Mouse (Mus musculus) erythroblast, embryonic 14.5 days (primary cell): ENCODE data around the gene Tmem169. TPM values are rescaled to one million over a fixed set of nuclear protein-coding genes. Genes with fewer than 3 reads are reported as not detected.

Experiments
- H3K27me3 ChIP-seq: 2 replicates; pipeline ENCODE4 v1.6.1; 2012; ENCODE audit warnings: inconsistent platforms; ENCODE audit not compliant: control insufficient read depth
- H3K36me3 ChIP-seq: 2 replicates; pipeline ENCODE4 v1.6.1; 2012; ENCODE audit warnings: mild to moderate bottlenecking, inconsistent platforms; ENCODE audit not compliant: control insufficient read depth
- H3K4me1 ChIP-seq: 2 replicates; pipeline ENCODE4 v1.6.1; 2012; ENCODE audit warnings: inconsistent platforms; ENCODE audit not compliant: control insufficient read depth
- H3K4me3 ChIP-seq: replicated peaks from 2 replicates; pipeline ENCODE3; 2012; ENCODE audit warnings: moderate library complexity, mild to moderate bottlenecking, inconsistent platforms
- H3K9me3 ChIP-seq: 2 replicates; pipeline ENCODE4 v1.6.1; 2012; ENCODE audit warnings: low read length, inconsistent platforms, mixed read lengths; ENCODE audit not compliant: control insufficient read depth
- GATA1 ChIP-seq: IDR thresholded peaks from 2 replicates; pipeline ENCODE4 v1.6.1; 2012; ENCODE audit warnings: low read length, inconsistent platforms, mixed read lengths
- TAL1 ChIP-seq: IDR thresholded peaks from 3 replicates; pipeline ENCODE4 v1.6.1; 2012; ENCODE audit warnings: low read length, inconsistent platforms, mixed read lengths
- polyA plus RNA-seq: library from polyadenylated mRNA; stranded (reverse); fragments of >175 nt; gene quantifications from 2 replicates; pipeline ENCODE4 v1.2.3, GENCODE M21; 2012

The Tmem169 gene
- polyA plus RNA-seq, 1 experiment: not detected

DNA sequence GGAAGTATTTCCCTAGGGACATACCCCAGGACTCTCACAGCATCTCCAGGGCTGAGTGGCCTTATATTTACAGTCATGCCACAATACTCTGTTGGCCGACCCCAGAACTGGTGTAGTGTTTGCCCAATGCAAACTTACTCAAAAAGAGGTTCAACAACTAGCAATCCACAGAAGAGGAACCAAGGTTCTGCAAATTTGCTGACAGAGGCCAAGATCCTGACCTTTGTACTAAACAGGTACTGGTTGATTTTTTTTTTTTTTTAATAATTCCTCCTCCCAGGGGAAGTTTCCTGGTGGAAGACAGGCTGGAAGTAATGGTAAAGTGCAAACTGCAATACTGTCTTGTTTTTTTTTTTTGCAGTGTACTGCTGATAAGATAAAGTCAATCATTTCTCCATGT, 1.6 kb upstream of the Tmem169 start:
- Histone ChIP-seq H3K9me3 (no peaks in the 10 kb centered on the region), H3K36me3 (no peaks in the 10 kb centered on the region), H3K4me1 (peaks cover 14% of the 10 kb centered on the region), H3K4me3 (no peak overlapping the region), H3K27me3 (peaks cover 30% of the 10 kb centered on the region)
- TF ChIP-seq GATA1: no peak
- TF ChIP-seq TAL1: no peak

DNA sequence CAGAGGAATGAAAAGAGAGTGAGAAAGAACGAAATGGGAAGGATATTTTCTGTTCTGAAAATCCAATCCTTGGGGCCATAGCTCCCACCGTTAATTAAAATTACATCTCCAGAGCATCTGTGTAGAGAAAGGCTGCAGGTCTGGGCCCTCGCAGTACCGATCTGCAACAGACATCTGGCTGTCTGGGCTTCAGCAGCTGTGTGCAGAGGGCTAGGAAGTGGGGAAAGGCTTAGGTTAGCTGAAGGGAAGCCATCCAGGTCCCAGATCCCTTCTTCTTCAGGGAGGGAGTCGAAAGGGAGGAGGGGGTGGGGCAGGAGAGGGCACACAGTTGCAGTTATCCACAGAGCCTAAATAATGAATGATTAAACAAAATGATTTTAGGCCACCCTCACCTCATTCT, 370 bp downstream of the Tmem169 start:
- Histone ChIP-seq H3K4me3 (peak overlapping the region; percentile 66), H3K36me3 (no peaks in the 10 kb centered on the region), H3K27me3 (peaks cover 31% of the 10 kb centered on the region), H3K4me1 (peaks cover 14% of the 10 kb centered on the region), H3K9me3 (no peaks in the 10 kb centered on the region)
- TF ChIP-seq TAL1: no peak
- TF ChIP-seq GATA1: no peak

DNA sequence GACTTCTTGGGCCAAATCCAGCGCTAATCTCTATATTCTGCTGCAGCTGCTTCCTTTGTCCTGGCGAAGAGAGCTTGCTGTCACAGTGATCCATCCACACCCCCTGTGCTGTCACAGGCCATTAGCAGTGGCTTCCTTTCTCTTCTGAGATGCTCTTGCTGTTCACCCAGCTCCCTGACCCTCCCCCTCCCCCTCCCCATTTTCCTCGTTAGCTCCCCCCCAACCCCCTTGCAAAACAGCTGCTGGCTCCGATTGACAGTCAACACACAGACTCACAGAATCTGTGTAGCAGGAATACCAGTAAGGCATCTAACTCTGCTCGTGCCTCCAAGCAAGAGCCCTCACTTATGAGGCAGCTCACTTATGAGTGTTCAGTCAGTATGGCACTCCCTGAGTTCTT, 2.7 kb downstream of the Tmem169 start:
- Histone ChIP-seq H3K4me1 (peaks cover 14% of the 10 kb centered on the region), H3K27me3 (peaks cover 31% of the 10 kb centered on the region), H3K4me3 (no peak overlapping the region), H3K9me3 (no peaks in the 10 kb centered on the region), H3K36me3 (no peaks in the 10 kb centered on the region)
- TF ChIP-seq GATA1: no peak
- no peak for TF ChIP-seq TAL1

DNA sequence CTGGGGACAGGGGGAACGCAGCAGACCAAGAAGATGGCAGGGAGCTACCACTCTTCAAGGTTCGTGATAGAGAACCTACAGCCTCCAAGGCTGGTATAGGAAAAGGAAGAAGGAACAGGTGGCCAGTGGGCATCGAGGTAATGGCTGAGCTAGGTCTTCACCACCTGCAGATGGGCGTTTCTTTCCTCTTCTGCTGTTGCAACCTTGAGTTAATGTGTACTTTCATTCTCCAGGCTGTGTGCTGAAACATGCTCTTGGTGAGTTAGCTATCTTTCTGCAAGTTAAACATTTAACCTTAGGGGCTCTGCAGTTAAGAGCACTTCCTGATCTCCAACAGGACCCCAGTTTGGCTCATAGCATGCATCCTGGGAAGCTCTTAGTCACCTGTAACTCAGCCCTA, 3.7 kb downstream of the Tmem169 start:
- peaks cover 13% of the 10 kb centered on the region for H3K4me1 ChIP-seq
- no peak for TF ChIP-seq GATA1
- no peak for TF ChIP-seq TAL1

DNA sequence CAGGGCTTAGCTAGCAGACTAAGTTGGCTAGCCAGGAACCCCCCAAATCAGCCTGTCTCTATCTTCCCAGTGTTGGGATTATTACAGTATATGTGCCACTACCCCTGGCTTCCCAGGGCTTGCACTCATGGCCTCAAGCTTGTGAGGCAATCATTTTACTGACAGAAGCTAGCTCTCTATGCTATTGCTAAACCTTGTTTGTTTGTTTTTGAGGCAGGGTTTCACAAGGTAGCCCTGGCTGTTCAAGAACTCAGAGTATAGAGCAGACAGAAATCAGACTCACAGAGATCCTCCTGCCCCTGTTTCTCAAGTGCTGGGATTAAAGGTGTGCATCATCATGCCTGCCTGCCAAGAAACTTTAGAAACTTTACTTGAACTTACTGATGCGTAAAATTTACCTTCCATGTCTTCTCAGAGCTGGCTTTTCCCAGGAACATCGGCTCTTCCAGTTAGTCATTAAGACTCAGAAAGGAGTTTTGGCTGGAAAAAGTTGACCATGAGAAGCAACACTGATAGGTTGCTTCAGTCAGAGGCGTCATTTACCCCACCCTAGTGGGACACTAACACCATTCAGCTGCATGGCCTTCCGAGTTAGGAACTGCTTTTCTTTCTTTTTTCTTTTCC, 4.5 kb downstream of the Tmem169 start:
- no peak for TF ChIP-seq GATA1
- TF ChIP-seq TAL1: no peak
- Histone ChIP-seq H3K36me3 (no peaks in the 10 kb centered on the region), H3K4me3 (no peak overlapping the region), H3K9me3 (no peaks in the 10 kb centered on the region), H3K27me3 (peaks cover 31% of the 10 kb centered on the region), H3K4me1 (peaks cover 11% of the 10 kb centered on the region)

More for the DNA sequence above, 3.7 kb downstream of the Tmem169 start:
- Histone ChIP-seq H3K36me3 (no peaks in the 10 kb centered on the region), H3K9me3 (no peaks in the 10 kb centered on the region), H3K4me3 (no peak overlapping the region), H3K27me3 (peaks cover 31% of the 10 kb centered on the region)

DNA sequence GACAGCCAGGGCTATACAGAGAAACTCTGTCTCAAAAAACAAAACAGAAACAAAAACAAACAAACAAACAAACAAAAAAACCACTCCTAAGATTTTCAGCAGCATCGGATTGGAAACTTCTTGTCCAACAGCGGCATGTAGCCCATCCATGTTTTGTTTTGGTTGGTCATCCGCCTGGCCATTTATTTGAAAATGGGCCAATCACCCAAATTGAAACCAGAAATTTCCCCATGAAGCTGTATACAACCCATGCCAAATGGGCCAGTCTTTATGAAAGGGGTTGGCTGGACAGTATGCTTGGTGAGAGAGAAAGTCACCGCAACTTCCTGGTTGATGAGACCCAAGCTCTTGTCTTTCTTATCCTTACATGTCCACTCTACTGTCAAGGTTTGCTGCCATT, 6.7 kb downstream of the Tmem169 start:
- no peaks in the 10 kb centered on the region for H3K4me1 ChIP-seq
- no peak overlapping the region for H3K4me3 ChIP-seq
- TF ChIP-seq GATA1 (no peak), TAL1 (no peak)
- peaks cover 11% of the 10 kb centered on the region for H3K27me3 ChIP-seq
- H3K36me3 ChIP-seq: no peaks in the 10 kb centered on the region
- no peaks in the 10 kb centered on the region for H3K9me3 ChIP-seq

DNA sequence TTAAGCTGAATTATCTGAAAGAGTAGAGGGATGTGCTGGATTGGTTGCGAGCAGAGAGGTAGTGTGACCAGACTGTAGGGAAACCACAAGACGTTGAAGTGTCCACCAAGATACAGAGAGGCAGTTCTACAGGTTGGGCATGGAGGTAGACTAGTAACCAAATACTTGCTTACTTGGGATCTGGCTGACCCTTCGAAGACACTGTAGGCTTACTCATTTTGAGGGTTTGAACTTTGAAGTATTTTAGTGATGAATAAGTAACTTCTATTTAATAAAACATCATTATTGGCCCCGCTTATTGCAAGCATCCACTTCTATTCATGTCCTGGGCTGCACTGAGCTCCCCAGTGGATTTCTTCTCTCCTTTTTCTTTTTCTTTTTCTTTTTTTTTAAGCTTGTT, 7.3 kb downstream of the Tmem169 start:
- no peak overlapping the region for H3K4me3 ChIP-seq
- no peaks in the 10 kb centered on the region for H3K36me3 ChIP-seq
- TF ChIP-seq TAL1 (no peak), GATA1 (no peak)
- H3K4me1 ChIP-seq: no peaks in the 10 kb centered on the region
- H3K27me3 ChIP-seq: peaks cover 8% of the 10 kb centered on the region
- H3K9me3 ChIP-seq: no peaks in the 10 kb centered on the region

DNA sequence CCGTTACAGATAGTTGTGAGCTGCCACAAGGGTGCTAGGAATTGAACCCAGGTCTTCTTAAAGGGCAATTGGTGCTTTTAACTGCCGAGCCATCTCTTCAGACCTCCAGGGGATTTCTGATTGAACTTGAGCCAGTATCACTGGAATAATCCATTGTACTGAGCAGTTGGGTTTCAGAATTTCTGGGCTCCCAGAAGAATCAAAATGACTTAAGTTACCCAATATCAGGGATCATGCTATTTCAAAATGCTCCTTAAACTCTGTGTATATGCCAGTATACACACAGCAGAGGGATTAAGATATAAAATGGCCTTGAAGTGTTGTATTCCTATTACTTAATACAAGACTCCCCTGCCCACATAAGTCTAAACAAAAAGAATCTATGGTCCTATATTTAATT, 7.8 kb downstream of the Tmem169 start:
- Histone ChIP-seq H3K27me3 (peaks cover 5% of the 10 kb centered on the region), H3K9me3 (no peaks in the 10 kb centered on the region), H3K36me3 (no peaks in the 10 kb centered on the region), H3K4me3 (no peak overlapping the region), H3K4me1 (no peaks in the 10 kb centered on the region)
- TF ChIP-seq GATA1: no peak
- no peak for TF ChIP-seq TAL1

DNA sequence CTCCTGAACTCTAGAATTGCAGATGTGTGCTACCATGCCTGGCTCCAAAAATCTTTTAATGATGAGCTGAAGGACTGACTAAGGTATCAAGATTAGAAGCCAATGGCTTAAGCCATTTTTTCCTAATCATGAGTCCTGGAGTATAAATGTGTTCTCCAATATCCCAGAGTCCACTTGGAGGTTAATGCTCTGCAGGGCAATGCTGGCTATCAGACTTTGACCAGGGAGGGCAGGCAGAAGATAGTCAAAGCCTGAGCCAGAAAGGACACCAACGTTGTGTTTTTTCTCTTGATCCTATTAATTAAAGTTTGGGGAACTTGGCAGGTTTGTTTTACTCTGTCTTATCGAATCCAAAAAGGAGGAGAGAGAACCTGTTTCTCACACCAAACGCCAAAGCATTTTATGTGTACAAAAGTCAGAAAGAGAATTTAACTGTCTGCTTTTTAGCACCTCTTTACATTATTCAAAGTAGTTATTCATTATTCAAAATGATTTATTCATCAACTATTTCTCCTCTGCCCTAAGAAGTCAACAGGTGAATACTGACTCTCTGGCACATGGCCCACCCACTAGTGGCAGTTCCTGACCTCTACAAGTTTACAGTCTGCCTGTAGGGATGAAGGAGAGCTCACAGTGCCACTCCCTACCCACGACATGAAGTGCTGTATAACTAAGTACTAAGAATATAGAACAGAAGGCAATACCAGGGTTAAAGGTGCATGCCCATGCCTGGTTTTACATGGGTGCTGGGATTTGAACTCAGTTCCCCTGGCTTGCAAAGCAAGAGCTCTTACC, 9.9 kb downstream of the Tmem169 start:
- Histone ChIP-seq H3K4me1 (no peaks in the 10 kb centered on the region), H3K27me3 (no peaks in the 10 kb centered on the region), H3K36me3 (no peaks in the 10 kb centered on the region), H3K4me3 (no peak overlapping the region), H3K9me3 (no peaks in the 10 kb centered on the region)
- no peak for TF ChIP-seq TAL1
- TF ChIP-seq GATA1: no peak
